Mouse (Mus musculus): ENCODE results near the gene Ptprc. TPM values are rescaled to one million over a fixed set of nuclear protein-coding genes. Genes with fewer than 3 reads are reported as not detected.

Gene Ptprc
- total and polyA plus RNA-seq, 3 experiments, result 13.1 to 15.1 TPM; not detected in 1

DNA sequence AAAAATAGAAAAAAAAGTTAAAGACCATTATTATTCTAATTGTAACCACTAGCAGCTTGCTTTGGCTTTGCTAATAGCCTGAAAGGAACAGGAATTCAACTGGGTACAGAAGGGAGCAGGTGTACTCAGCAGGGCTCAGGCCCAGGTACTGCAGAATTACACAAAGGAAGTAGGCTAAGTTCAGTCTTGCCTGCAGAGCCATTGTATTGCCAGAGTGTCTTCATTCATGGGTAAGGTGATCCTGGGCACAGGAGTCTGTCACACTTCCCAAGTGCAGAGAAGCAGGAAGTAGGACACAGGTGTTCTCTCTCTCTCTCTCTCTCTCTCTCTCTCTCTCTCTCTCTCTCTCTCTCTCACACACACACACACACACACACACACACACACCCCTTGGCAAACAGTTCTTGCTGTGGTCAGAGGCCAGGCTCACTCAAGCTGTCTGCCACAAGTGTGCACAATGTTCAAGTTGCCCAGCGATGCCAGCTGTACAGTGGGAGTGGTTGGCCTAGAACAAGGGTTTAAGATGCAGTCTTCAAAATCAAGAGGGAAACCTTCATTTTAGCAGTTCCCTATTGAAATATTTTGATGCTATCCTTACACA lies 21.2 kb downstream of the Ptprc start:
- no peak for DNase-seq (ENCODE audit: low read depth, low spot score)
- Histone ChIP-seq H3K36me3 (ENCODE audit: control insufficient read depth in 1 of 2, insufficient read depth in 2 of 2, low read length in 2 of 2) (no peaks in the 10 kb centered on the region), H3K9me3 (replicated peaks; ENCODE audit: insufficient read depth, low read length) (no peaks in the 10 kb centered on the region), H3K4me1 (ENCODE audit: control insufficient read depth in 1 of 2, insufficient read depth in 2 of 2, low read length in 2 of 2) (no peaks in the 10 kb centered on the region), H3K27me3 (ENCODE audit: control insufficient read depth in 1 of 2, insufficient read depth in 2 of 2, low read length in 2 of 2) (no peaks in the 10 kb centered on the region), H3K4me3 (ENCODE audit: control insufficient read depth in 1 of 2, insufficient read depth in 1 of 2, low read depth in 2 of 2, low read length in 2 of 2) (no peak overlapping the region), H3K9ac (ENCODE audit: control insufficient read depth, low read depth, low read length, poor library complexity, severe bottlenecking) (no peak overlapping the region), H3K27ac (ENCODE audit: control insufficient read depth, low read depth, low read length) (no peak overlapping the region), H3K79me2 (ENCODE audit: control insufficient read depth, insufficient read depth, low read length, poor library complexity) (no peaks in the 10 kb centered on the region; the same call in 1 of the 2 replicates)
- no peak for TF ChIP-seq RCOR1 (IDR thresholded peaks at IDR 0.05; ENCODE audit: low read depth, low read length)
- no peak for TF ChIP-seq TBP (IDR thresholded peaks at IDR 0.05; ENCODE audit: low read depth, low read length)

DNA sequence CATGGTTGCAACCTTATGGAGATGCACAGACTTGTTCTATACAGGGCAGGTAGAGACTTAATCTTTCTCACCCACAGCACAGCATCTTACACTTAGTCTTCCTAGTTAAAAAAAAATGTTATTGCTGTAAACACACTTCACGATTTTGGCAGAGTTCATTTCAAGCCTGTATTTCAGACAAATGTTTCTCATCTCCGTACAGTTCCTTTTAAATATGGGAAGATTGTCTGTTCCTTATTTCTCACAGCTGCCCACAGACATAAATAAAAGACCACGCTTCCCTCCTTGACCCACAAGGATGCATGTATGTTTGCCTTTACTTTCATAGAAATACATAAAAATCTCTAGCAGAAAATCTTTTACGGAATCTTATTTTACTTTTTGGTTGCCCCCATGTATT lies 22.4 kb downstream of the Ptprc start:
- Histone ChIP-seq H3K9me3 (replicated peaks; ENCODE audit: insufficient read depth, low read length) (no peaks in the 10 kb centered on the region), H3K79me2 (ENCODE audit: control insufficient read depth, insufficient read depth, low read length, poor library complexity) (no peaks in the 10 kb centered on the region; the same call in 1 of the 2 replicates), H3K27me3 (ENCODE audit: control insufficient read depth in 1 of 2, insufficient read depth in 2 of 2, low read length in 2 of 2) (no peaks in the 10 kb centered on the region), H3K4me1 (ENCODE audit: control insufficient read depth in 1 of 2, insufficient read depth in 2 of 2, low read length in 2 of 2) (no peaks in the 10 kb centered on the region; a peak in 1 of 4 replicates), H3K27ac (ENCODE audit: control insufficient read depth, low read depth, low read length) (no peak overlapping the region), H3K4me3 (ENCODE audit: control insufficient read depth in 1 of 2, insufficient read depth in 1 of 2, low read depth in 2 of 2, low read length in 2 of 2) (no peak overlapping the region), H3K36me3 (ENCODE audit: control insufficient read depth in 1 of 2, insufficient read depth in 2 of 2, low read length in 2 of 2) (no peaks in the 10 kb centered on the region), H3K9ac (ENCODE audit: control insufficient read depth, low read depth, low read length, poor library complexity, severe bottlenecking) (no peak overlapping the region)
- no peak for TF ChIP-seq RCOR1 (IDR thresholded peaks at IDR 0.05; ENCODE audit: low read depth, low read length)
- no peak for TF ChIP-seq POLR2A (IDR thresholded peaks at IDR 0.05; ENCODE audit: control insufficient read depth in 1 of 2, insufficient read depth in 1 of 2, low read depth in 1 of 2, low read length in 2 of 2, poor library complexity in 1 of 2)
- TF ChIP-seq RAD21 (IDR thresholded peaks at IDR 0.05; ENCODE audit: low read depth, low read length), result no peak
- TF ChIP-seq MEF2A (IDR thresholded peaks at IDR 0.05; ENCODE audit: extremely low read depth, insufficient replicate concordance, low read depth, low read length, poor library complexity, severe bottlenecking), result no peak
- TF ChIP-seq CHD2 (IDR thresholded peaks at IDR 0.05; ENCODE audit: low read length), result no peak
- no peak for TF ChIP-seq EP300 (IDR thresholded peaks at IDR 0.05; ENCODE audit: low read depth in 1 of 2, low read length in 2 of 2)
- no peak for TF ChIP-seq POLR2AphosphoS2 (IDR thresholded peaks at IDR 0.05; ENCODE audit: low read length)
- TF ChIP-seq NRF1 (IDR thresholded peaks at IDR 0.05; ENCODE audit: insufficient read depth, low read depth, low read length, poor library complexity, severe bottlenecking), result no peak
- TF ChIP-seq GATA1 (IDR thresholded peaks at IDR 0.05; ENCODE audit: low read depth, low read length), result no peak
- no peak for TF ChIP-seq MYB (IDR thresholded peaks at IDR 0.05; ENCODE audit: low read depth, low read length)
- DNase-seq (ENCODE audit: low read depth, low spot score), result no peak

DNA sequence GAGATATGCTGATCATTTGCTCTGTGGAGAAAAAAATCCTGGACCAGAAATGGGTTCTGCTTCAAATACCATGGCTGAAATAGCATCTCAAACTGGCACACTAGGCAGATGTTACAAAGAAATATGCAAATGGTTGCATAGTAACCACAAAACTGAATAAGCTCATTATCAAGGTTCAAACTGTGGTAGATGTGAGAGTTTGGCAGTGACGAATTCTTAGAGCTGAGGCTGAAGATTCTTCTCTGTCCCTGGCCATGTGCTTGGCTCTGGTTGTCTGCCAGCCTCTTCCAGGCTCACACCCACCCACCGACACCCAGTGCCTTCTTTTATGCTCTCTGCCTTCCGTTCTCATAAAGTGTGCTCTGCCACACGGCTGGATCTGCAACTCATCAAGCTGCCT lies 26.7 kb downstream of the Ptprc start:
- no peaks in the 10 kb centered on the region for H3K27me3 ChIP-seq (ENCODE audit: control insufficient read depth in 1 of 2, insufficient read depth in 2 of 2, low read length in 2 of 2)
- H3K79me2 ChIP-seq (ENCODE audit: control insufficient read depth, insufficient read depth, low read length, poor library complexity), result no peaks in the 10 kb centered on the region; the same call in 1 of the 2 replicates
- no peak overlapping the region for H3K9ac ChIP-seq (ENCODE audit: control insufficient read depth, low read depth, low read length, poor library complexity, severe bottlenecking)
- peaks cover 0 to 12% of the 10 kb centered on the region in 2 experiments; a peak in 2 of 4 replicates for H3K36me3 ChIP-seq (ENCODE audit: control insufficient read depth in 1 of 2, insufficient read depth in 2 of 2, low read length in 2 of 2)
- no peak overlapping the region for H3K4me3 ChIP-seq (ENCODE audit: control insufficient read depth in 1 of 2, insufficient read depth in 1 of 2, low read depth in 2 of 2, low read length in 2 of 2)
- H3K27ac ChIP-seq (ENCODE audit: control insufficient read depth, low read depth, low read length), result no peak overlapping the region
- no peaks in the 10 kb centered on the region for H3K9me3 ChIP-seq (replicated peaks; ENCODE audit: insufficient read depth, low read length)
- TF ChIP-seq RAD21 (IDR thresholded peaks at IDR 0.05; ENCODE audit: low read depth, low read length), result no peak
- no peak for TF ChIP-seq MAX (IDR thresholded peaks at IDR 0.05; ENCODE audit: low read length)
- TF ChIP-seq KAT2A (conservative IDR thresholded peaks at IDR 0.05; ENCODE audit: low read depth, low read length), result no peak
- TF ChIP-seq MAFK (IDR thresholded peaks at IDR 0.05; ENCODE audit: borderline replicate concordance, low read depth, low read length), result no peak
- no peak for TF ChIP-seq ZMIZ1 (IDR thresholded peaks at IDR 0.05; ENCODE audit: low read depth, low read length)
- TF ChIP-seq CHD2 (IDR thresholded peaks at IDR 0.05; ENCODE audit: low read length), result no peak
- DNase-seq (ENCODE audit: low read depth, low spot score), result peak; percentile 19
- H3K4me1 ChIP-seq (ENCODE audit: control insufficient read depth in 1 of 2, insufficient read depth in 2 of 2, low read length in 2 of 2), result peaks cover 4 to 6% of the 10 kb centered on the region in 2 experiments; a peak in 3 of 4 replicates

Measured in MEL (cell line).